Mouse (Mus musculus): ENCODE results near the gene Nkx3-2. TPM values are rescaled to one million over a fixed set of nuclear protein-coding genes. Genes with fewer than 3 reads are reported as not detected.

Nkx3-2 gene
- polyA plus RNA-seq, 1 experiment from 2014 or later, result 1.4 TPM

DNA sequence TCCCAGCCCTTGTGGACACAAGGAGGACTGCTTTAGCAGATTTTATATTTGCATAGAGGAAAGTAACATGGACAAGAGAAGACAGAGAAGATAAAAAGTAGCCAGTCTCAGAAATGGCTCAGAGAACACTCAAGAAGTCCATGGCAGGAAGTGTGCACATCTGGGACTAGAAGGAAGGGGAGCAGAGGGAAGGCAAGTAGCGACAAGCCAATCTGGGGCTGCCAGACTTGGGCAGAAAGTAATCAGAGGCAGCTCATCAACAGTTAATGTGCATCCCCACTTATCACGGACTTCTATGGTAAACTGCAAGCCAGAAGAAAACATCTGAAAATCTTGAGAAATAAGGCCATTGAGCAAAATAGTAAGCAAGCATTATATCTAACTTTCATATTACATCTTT is 40.3 kb upstream of the Nkx3-2 start:
- no peak overlapping the region for H3K27ac ChIP-seq (ENCODE audit: low read depth, low read length)
- WGBS, result 83% methylated on average over 2 of the region's 2 CpGs
- H3K36me3 ChIP-seq (ENCODE audit: control insufficient read depth, insufficient read depth), result peaks cover 49% of the 10 kb centered on the region
- no peak overlapping the region for H3K4me2 ChIP-seq (replicated peaks; ENCODE audit: low read depth)
- no peak for ATAC-seq
- no peak for TF ChIP-seq CTCF (IDR thresholded peaks at IDR 0.05; ENCODE audit: low read depth)
- no peaks in the 10 kb centered on the region for H3K27me3 ChIP-seq (replicated peaks; ENCODE audit: control insufficient read depth, insufficient read depth, low read length)
- H3K9me3 ChIP-seq (ENCODE audit: control insufficient read depth), result no peaks in the 10 kb centered on the region
- H3K9ac ChIP-seq (ENCODE audit: low read depth, low read length), result no peak overlapping the region
- H3K4me1 ChIP-seq (replicated peaks; ENCODE audit: control insufficient read depth, insufficient read depth, low read length), result no peaks in the 10 kb centered on the region
- no peak overlapping the region for H3K4me3 ChIP-seq (ENCODE audit: low read depth, low read length)

- Histone ChIP-seq H3K4me1 (replicated peaks; ENCODE audit: control insufficient read depth, insufficient read depth, low read length) (no peaks in the 10 kb centered on the region), H3K4me3 (ENCODE audit: low read depth, low read length) (no peak overlapping the region), H3K4me2 (replicated peaks; ENCODE audit: low read depth) (no peak overlapping the region), H3K27ac (ENCODE audit: low read depth, low read length) (no peak overlapping the region), H3K27me3 (replicated peaks; ENCODE audit: control insufficient read depth, insufficient read depth, low read length) (no peaks in the 10 kb centered on the region), H3K36me3 (ENCODE audit: control insufficient read depth, insufficient read depth) (peaks cover 41% of the 10 kb centered on the region), H3K9me3 (ENCODE audit: control insufficient read depth) (no peaks in the 10 kb centered on the region), H3K9ac (ENCODE audit: low read depth, low read length) (no peak overlapping the region)
- no peak for TF ChIP-seq CTCF (IDR thresholded peaks at IDR 0.05; ENCODE audit: low read depth)
- 97% methylated on average over 2 of the region's 2 CpGs for WGBS
- ATAC-seq, result no peak
Measured at GRCm38 (mm10) chr5:41801622-41802021, 37.3 kb upstream of the Nkx3-2 start.

GRCm38 (mm10) chr5:41794434-41794833 is 30.1 kb upstream of the Nkx3-2 start:
- Histone ChIP-seq H3K4me3 (ENCODE audit: low read depth, low read length) (no peak overlapping the region), H3K27ac (ENCODE audit: low read depth, low read length) (no peak overlapping the region), H3K9me3 (ENCODE audit: control insufficient read depth) (no peaks in the 10 kb centered on the region), H3K36me3 (ENCODE audit: control insufficient read depth, insufficient read depth) (peaks cover 46% of the 10 kb centered on the region), H3K27me3 (replicated peaks; ENCODE audit: control insufficient read depth, insufficient read depth, low read length) (no peaks in the 10 kb centered on the region), H3K4me2 (replicated peaks; ENCODE audit: low read depth) (no peak overlapping the region), H3K9ac (ENCODE audit: low read depth, low read length) (no peak overlapping the region), H3K4me1 (replicated peaks; ENCODE audit: control insufficient read depth, insufficient read depth, low read length) (no peaks in the 10 kb centered on the region)
- ATAC-seq, result no peak
- no peak for TF ChIP-seq CTCF (IDR thresholded peaks at IDR 0.05; ENCODE audit: low read depth)

DNA sequence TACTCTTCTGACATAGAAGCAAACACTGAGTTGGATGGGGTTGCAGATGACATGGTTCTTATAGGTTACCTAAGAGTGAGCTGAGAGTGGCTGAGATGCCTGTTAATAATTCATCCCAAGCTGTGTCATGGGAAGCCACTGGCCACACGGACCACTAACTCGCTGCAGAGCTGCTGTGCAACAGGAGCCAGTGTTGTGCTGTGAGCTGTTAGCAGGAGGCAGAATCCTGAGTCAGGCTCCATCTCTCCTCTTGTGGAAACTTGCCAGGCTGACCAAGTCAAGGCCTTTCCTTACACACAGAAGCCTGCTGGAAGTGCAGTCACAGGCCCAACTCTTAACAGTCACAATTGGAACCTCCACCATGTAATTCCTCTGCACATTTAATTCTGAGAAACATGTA is 26.2 kb upstream of the Nkx3-2 start:
- Histone ChIP-seq H3K4me2 (replicated peaks; ENCODE audit: low read depth) (no peak overlapping the region), H3K9me3 (ENCODE audit: control insufficient read depth) (no peaks in the 10 kb centered on the region), H3K9ac (ENCODE audit: low read depth, low read length) (no peak overlapping the region), H3K27me3 (replicated peaks; ENCODE audit: control insufficient read depth, insufficient read depth, low read length) (no peaks in the 10 kb centered on the region), H3K4me3 (ENCODE audit: low read depth, low read length) (no peak overlapping the region), H3K36me3 (ENCODE audit: control insufficient read depth, insufficient read depth) (peaks cover 59% of the 10 kb centered on the region), H3K27ac (ENCODE audit: low read depth, low read length) (no peak overlapping the region), H3K4me1 (replicated peaks; ENCODE audit: control insufficient read depth, insufficient read depth, low read length) (no peaks in the 10 kb centered on the region)
- ATAC-seq, result no peak
- no peak for TF ChIP-seq CTCF (IDR thresholded peaks at IDR 0.05; ENCODE audit: low read depth)
- 75% methylated on average over 2 of the region's 2 CpGs for WGBS

DNA sequence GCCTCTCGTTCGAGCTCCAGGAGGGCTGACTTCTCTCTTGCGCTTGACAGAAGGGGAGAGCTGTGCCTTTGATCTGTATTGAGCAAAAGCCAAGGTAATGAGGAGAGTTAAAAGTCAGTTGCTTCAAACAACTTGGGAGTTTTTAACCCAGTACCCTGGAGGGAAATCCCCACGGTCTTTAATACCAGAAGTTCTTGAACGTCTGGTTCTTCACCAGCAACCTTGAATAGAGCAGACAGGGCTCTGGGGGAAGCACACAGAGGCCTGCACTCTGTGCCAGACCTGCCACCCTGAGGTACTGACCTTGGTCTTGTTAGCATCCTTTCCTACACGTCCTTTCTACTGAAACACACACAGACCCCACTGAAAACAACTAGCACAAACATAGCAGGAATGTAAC is 24.6 kb upstream of the Nkx3-2 start:
- H3K36me3 ChIP-seq (ENCODE audit: control insufficient read depth, insufficient read depth), result peaks cover 53% of the 10 kb centered on the region

DNA sequence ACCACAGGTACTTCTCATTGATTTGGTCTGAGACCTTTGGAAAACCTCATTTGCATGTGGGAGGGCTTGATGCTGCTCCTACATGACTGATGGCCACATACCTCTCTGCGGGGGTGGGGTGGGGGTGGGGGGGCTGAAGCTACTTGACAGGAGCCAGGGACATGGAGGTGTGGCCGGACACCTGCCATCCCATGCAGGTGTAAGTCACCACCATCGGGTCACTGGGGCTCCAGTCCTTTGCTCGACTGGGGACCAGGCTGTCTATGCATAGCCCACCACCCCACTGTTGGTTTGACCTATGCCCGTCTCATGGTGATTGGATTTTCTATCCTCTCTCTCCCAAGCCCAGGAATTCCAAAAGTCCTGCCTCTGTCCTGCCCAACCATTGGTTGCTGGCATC is 17.6 kb upstream of the Nkx3-2 start:
- Histone ChIP-seq H3K4me1 (replicated peaks; ENCODE audit: control insufficient read depth, insufficient read depth, low read length) (no peaks in the 10 kb centered on the region), H3K9me3 (ENCODE audit: control insufficient read depth) (no peaks in the 10 kb centered on the region), H3K27me3 (replicated peaks; ENCODE audit: control insufficient read depth, insufficient read depth, low read length) (no peaks in the 10 kb centered on the region), H3K4me2 (replicated peaks; ENCODE audit: low read depth) (no peak overlapping the region), H3K27ac (ENCODE audit: low read depth, low read length) (no peak overlapping the region), H3K36me3 (ENCODE audit: control insufficient read depth, insufficient read depth) (peaks cover 10% of the 10 kb centered on the region), H3K9ac (ENCODE audit: low read depth, low read length) (no peak overlapping the region), H3K4me3 (ENCODE audit: low read depth, low read length) (no peak overlapping the region)
- TF ChIP-seq CTCF (IDR thresholded peaks at IDR 0.05; ENCODE audit: low read depth), result no peak
- ATAC-seq, result no peak
- WGBS, result 85% methylated on average over 5 of the region's 5 CpGs

More for the DNA sequence above, 24.6 kb upstream of the Nkx3-2 start:
- H3K9me3 ChIP-seq (ENCODE audit: control insufficient read depth), result no peaks in the 10 kb centered on the region
- no peak for TF ChIP-seq CTCF (IDR thresholded peaks at IDR 0.05; ENCODE audit: low read depth)
- WGBS, result 81% methylated on average over 6 of the region's 6 CpGs
- no peaks in the 10 kb centered on the region for H3K27me3 ChIP-seq (replicated peaks; ENCODE audit: control insufficient read depth, insufficient read depth, low read length)
- H3K27ac ChIP-seq (ENCODE audit: low read depth, low read length), result no peak overlapping the region
- no peak overlapping the region for H3K4me2 ChIP-seq (replicated peaks; ENCODE audit: low read depth)
- H3K4me1 ChIP-seq (replicated peaks; ENCODE audit: control insufficient read depth, insufficient read depth, low read length), result no peaks in the 10 kb centered on the region
- H3K9ac ChIP-seq (ENCODE audit: low read depth, low read length), result no peak overlapping the region
- H3K4me3 ChIP-seq (ENCODE audit: low read depth, low read length), result no peak overlapping the region
- no peak for ATAC-seq

DNA sequence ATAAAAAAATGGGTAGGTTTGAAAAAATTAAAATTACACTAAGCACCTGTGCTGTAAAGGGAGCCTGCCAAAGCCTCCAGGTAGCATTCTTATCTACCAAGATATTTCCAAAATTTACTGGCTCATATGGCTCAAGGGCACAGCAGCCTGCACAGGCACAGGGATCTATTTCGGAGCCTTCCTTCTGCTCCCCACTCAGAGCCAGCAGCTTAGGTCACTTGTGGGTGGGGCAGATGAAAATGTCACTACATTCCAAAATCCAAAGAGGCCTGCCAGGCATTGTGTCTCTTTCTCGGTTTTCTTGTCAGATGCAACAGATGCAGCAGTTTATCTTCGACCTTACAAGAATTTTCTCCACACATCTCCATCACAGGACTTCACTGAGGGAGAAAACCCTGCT is 15.7 kb upstream of the Nkx3-2 start:
- TF ChIP-seq CTCF (IDR thresholded peaks at IDR 0.05; ENCODE audit: low read depth), result no peak
- Histone ChIP-seq H3K4me2 (replicated peaks; ENCODE audit: low read depth) (no peak overlapping the region), H3K9ac (ENCODE audit: low read depth, low read length) (no peak overlapping the region), H3K4me3 (ENCODE audit: low read depth, low read length) (no peak overlapping the region), H3K36me3 (ENCODE audit: control insufficient read depth, insufficient read depth) (no peaks in the 10 kb centered on the region; the same call in 1 of the 2 replicates), H3K27ac (ENCODE audit: low read depth, low read length) (no peak overlapping the region), H3K9me3 (ENCODE audit: control insufficient read depth) (no peaks in the 10 kb centered on the region), H3K4me1 (replicated peaks; ENCODE audit: control insufficient read depth, insufficient read depth, low read length) (no peaks in the 10 kb centered on the region), H3K27me3 (replicated peaks; ENCODE audit: control insufficient read depth, insufficient read depth, low read length) (no peaks in the 10 kb centered on the region)
- 74% methylated on average over 3 of the region's 3 CpGs for WGBS
- no peak for ATAC-seq
